Mouse (Mus musculus): Measurements from ENCODE around the gene Gabra2.

DNA sequence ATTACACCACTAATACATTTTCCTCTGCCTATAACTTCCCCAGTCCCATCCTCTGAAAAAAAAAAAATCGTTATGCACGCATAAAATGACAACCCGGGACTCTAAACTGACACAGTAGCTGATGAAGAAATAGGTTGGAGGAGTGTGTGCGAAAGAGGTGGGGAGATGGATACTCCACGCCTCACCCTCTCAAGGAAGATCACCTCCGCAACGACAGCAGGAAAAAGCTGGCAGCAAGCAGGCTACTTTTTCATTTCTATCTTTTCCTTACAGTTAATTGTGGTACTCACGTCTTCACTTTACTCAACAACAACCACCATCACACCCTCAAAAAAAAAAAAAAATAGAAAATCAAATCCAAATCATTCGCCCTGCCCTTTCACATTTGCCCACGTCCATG is 873 bp downstream of the Gabra2 start:
- TF ChIP-seq CTCF (conservative IDR thresholded peaks at IDR 0.05; ENCODE audit: low read length): no peak
- TF ChIP-seq NANOG (IDR thresholded peaks at IDR 0.05; ENCODE audit: borderline replicate concordance, low read length): no peak

Measured in E14TG2a.4 (cell line).